Mouse (Mus musculus): Measurements from ENCODE around the gene Spib.
A peak's percentile ranks its signal among the peaks of the same experiment; 100 is the strongest.

Gene Spib

GRCm38 (mm10) chr7:44531946-44532732 lies at the start of gene Spib:
Gene Spib (minus strand): TSS chr7:44532071.
- no peak for DNase-seq

GRCm38 (mm10) chr7:44581637-44582036 lies 49.8 kb upstream of the Spib start:
- DNase-seq, result no peak

GRCm38 (mm10) chr7:44576333-44576844 lies 44.5 kb upstream of the Spib start:
- no peak for DNase-seq

GRCm38 (mm10) chr7:44572956-44573484 lies 41.1 kb upstream of the Spib start:
- no peak for DNase-seq

GRCm38 (mm10) chr7:44572213-44572701 lies 40.4 kb upstream of the Spib start, which contains the start of gene Napsa:
Gene Napsa (plus strand): TSS chr7:44572380.
- no peak for DNase-seq

GRCm38 (mm10) chr7:44571811-44572210 lies 39.9 kb upstream of the Spib start:
- no peak for DNase-seq

- no peak for DNase-seq
These were observed 39.1 kb upstream of the Spib start for GRCm38 (mm10) chr7:44570989-44571388.

- no peak for DNase-seq
These were observed 36.9 kb upstream of the Spib start for GRCm38 (mm10) chr7:44568803-44569202.

GRCm38 (mm10) chr7:44565414-44565813 lies 33.5 kb upstream of the Spib start:
- DNase-seq, result no peak

GRCm38 (mm10) chr7:44564486-44564885 lies 32.6 kb upstream of the Spib start:
- no peak for DNase-seq

- no peak for DNase-seq
These were observed 31.4 kb upstream of the Spib start for GRCm38 (mm10) chr7:44563284-44563683.

GRCm38 (mm10) chr7:44560435-44561400 lies 28.8 kb upstream of the Spib start:
- peak; percentile 65 for DNase-seq

GRCm38 (mm10) chr7:44557629-44558028 lies 25.8 kb upstream of the Spib start:
- DNase-seq, result no peak

- peak; percentile 97 for DNase-seq
These were observed 22.0 kb upstream of the Spib start, which contains the start of gene Nr1h2 for GRCm38 (mm10) chr7:44553826-44554225. Gene Nr1h2 (minus strand): TSS chr7:44553951.

- peak; percentile 56 for DNase-seq
These were observed 21.4 kb upstream of the Spib start for GRCm38 (mm10) chr7:44553196-44553764.

- no peak for DNase-seq
These were observed 20.5 kb upstream of the Spib start for GRCm38 (mm10) chr7:44552141-44552908.

GRCm38 (mm10) chr7:44551731-44552130 lies 19.9 kb upstream of the Spib start:
- no peak for DNase-seq

- no peak for DNase-seq
These were observed 19.4 kb upstream of the Spib start for GRCm38 (mm10) chr7:44551301-44551700.

- DNase-seq, result no peak
These were observed 18.5 kb upstream of the Spib start for GRCm38 (mm10) chr7:44550409-44550678.

GRCm38 (mm10) chr7:44549621-44550408 lies 17.9 kb upstream of the Spib start:
- no peak for DNase-seq

GRCm38 (mm10) chr7:44548497-44549087 lies 16.7 kb upstream of the Spib start, which contains the start of gene Pold1:
Gene Pold1 (minus strand): TSS chr7:44548849.
- DNase-seq, result peak; percentile 100

All from right cerebral cortex, adult 18-20 months (tissue).